Mouse (Mus musculus): ENCODE data around the gene Igf1r.
A peak's percentile ranks its signal among the peaks of the same experiment; 100 is the strongest.

The Igf1r gene

DNA sequence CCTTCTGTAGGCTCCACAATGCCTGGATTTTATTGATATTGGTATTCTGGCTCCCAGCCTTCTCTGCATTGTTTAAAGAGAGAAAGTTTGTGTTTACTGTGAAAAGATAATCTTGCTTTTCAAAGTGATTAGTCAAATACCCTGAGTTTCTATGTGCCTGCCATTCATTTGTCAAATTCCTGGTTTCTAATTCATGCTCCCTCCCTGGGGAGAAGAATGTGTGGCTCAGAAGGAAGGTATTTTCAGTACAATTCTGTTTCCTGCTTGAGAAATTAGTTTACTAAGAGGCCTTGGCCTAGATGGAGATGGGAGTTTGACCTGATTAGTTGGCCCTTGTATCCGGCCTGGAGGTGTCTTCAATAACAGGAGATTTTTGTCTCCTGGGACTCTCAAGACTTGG is 228.5 kb downstream of the Igf1r start:
- DNase-seq (ENCODE audit: low spot score): no peak

DNA sequence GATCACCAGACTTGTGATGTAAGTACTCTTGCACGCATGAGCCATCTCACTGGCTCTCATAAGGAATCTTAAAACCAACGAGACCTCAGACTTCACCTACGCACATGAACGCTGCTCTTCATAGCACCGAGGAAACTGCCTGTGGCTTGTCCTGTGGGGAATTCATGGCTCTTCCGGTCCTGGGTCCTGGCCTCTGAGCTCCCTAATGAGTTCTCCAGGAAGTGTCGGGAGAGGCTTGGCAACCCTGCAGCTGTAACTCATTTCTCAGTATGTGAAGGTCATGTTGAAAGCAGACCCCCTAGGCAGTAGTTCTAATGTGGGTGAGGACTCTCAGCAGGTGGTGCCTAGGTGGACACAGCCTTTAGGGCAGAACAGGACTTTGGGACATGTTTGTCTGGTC is 229.4 kb downstream of the Igf1r start:
- DNase-seq (ENCODE audit: low spot score): no peak

DNA sequence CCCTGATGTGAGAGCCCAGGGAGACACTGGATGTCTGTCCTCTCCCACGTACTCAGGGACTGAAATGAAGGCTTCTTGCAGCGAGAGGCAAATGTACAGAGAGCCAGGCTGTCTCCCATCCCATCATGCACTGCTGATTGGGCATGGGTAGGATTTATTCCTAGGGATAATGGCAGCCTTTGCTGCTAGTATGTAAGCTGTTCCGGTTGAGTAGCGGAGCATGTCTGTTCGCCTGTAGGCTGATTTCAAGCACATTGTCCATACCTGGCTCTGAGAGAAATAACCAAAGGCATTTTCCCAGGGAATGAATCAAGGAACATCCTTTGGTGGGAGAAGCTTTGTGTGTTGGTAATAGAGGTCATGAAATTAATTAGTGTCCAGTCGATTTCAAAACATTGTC is 230.1 kb downstream of the Igf1r start:
- no peak for DNase-seq (ENCODE audit: low spot score)

DNA sequence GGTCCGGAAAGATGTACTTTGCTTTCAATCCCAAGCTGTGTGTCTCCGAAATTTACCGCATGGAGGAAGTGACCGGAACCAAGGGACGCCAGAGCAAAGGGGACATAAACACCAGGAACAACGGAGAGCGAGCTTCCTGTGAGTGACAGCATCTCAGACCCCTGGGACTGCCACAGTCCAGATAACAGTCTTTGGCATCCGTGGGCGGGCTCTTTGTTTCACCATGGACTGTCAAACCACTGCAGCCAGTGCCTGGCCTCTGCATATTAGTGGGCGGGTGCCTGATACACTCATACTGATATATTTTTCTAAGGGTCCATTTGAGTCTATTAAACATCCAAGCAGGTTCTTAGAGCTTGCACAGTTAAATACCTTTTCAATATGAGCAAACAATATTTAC is 230.8 kb downstream of the Igf1r start:
- no peak for DNase-seq (ENCODE audit: low spot score)

DNA sequence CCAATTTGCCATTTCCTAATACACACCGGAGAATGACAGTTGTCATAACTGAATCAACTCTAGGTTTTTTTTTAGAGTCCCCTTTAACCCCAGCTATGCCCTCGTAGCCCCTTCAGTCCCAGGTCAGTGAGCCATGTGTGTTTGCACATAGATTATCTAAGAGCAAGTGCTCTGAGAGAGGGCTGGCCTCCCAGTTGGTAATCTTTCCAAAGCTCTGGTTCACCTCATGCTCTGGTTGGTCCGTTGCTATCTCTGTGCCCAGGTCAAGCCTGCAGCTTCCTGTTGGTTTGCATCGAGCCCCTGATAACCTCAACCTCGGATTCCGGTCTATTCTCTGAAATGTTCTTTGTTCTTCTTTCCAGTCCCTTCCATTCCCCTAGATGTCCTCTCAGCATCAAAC is 236.6 kb downstream of the Igf1r start:
- DNase-seq (ENCODE audit: low spot score): no peak

DNA sequence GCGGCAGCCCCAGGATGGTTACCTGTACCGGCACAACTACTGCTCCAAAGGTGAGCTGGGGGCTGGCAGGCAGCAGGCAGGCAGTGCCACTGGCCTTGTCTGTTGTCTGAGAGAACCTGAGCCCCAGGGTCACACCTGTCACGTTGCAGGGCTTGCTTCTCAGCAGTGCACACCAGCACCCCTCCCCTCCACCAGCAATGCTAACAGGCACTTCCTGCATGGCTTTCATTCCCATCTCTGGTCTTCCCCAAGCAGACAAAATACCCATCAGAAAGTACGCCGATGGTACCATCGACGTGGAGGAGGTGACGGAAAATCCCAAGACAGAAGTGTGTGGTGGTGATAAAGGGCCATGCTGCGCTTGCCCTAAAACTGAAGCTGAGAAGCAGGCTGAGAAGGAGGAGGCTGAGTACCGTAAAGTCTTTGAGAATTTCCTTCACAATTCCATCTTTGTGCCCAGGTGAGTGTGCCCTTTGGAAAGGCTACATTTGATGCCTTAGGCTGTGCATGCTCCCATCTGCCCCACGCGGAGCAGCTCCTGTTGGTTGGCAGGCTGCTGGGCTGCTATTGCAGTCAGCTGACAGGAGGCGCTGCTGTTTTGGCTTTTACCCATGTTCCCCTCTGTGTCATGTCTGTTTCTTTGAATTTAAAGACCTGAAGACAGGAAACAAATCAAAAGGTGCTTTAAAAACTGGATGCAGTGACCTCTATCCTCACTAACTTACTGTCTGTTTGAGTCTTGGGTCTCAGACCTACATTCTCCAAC is 237.2 kb downstream of the Igf1r start:
- no peak for DNase-seq (ENCODE audit: low spot score)

DNA sequence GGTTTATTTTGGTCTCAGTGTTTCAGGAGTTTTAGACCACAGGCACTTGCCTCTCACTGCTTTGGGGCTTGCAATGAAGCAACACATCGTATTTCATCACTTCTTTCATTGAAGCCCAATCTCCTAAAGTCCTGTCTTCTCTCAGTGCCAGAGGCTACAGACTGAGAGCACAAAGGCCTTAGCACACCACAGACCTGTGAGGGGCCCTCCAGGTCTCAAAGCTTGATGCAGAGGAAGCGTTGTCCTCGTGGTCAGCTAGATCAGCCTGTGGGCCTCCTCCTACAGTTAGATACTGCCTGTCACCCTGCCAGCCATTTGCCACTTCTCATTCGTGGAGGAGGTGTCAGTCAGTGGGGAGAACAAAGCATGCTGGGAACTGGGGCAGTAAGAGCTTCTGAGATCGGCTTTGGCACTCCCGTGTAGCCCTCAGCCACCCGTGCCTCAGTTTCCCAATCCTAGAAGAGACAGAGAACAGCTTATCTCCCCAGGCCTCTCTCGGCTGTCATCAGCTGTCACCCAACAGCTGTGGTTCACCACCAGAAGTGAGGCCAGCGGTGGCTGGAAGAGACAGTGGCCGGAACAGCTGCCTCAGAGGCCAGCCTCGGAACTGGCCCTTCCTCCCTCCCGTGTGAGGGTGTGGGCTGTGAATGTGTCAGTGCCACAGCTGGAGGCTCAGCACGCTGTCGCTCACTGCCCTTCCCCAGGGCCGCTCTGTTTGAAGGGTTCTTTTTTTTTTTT is 241.5 kb downstream of the Igf1r start:
- DNase-seq (ENCODE audit: low spot score): no peak

DNA sequence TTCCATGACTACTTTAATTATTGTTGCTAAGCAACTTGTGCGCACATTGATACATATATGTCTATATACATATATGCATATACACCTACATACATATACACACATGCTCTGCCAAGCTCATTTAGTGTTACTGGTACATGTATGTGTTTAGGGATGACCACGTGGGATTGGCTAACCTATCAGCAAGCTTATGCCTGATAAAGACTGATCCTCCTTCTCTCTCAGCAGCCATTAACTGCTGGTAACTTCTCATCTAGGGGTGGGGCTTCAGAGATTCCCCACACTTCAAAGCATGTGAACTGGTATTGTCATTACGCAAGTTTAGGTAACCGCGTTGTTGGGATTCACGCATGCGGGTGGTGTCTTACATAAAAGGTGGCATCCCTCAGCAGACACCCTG is 247.0 kb downstream of the Igf1r start:
- DNase-seq (ENCODE audit: low spot score): no peak

DNA sequence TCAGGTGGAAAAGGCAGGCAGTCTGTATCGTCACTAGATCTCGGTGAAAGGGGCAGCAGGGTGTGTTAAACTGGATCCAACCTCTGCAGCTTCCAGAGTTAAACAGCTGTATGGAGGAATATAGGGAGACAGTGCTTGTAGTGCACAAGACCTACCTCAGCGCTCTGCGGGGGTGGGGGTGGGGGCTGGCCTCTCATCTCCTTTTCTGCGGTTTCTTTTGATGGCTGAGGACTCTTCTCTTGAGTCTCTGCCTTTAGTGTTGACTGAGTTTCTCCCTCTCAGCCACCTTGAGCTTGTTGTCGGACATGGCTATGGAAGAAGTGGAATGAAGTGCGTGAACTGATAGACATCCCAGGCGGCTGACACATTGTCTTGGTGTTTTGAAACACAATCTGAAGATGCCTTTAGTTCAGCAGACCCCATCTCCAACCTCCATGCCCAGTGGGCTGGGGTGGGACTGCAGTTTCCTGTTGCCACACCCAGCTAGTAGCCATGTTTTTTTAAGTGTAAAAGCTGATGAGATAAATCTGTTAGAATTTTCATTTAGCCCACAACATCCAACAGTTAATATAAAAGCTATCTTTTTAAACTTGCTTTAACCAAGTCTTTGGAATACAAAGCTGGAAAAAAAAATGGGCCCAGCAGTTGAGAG is 253.3 kb downstream of the Igf1r start:
- no peak for DNase-seq (ENCODE audit: low spot score)

DNA sequence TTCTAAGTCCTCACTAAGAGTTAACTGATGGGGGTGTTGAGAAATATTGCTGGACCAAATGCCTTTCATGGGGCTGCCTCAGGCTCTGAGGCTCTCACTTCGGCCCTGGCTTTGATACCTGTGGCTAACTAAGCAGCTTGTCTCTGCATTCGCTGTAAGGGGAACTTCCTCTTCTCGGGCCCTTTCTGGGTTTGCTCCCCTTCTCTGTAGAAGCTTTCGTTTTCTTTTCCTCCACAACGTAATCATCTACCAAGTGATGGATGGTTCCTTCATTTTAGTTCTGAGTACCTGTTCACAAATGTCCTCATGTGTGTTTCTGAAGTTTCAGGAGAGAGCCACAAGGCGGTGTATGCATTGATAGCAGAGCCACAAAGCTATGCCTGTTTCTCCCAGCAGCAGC is 256.4 kb downstream of the Igf1r start:
- DNase-seq (ENCODE audit: low spot score): no peak

DNA sequence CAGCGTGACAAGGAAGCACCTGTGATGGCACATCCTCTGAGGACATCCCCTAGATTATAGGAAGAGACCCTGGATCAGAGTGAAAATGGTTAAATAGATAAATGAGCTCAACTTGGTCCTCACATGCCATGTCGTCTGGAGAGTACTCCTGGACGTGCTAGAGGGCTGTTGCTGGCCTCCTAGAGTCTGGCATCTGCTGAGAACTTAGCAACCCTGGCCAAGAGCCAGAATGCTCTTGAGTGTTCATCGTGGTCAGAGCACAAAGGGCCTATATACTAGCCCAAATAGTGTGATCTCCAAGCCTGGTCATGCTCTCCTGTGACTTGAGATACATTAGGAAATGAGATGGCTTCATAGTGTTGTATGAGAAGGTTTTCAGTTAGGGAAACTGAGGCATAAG is 257.8 kb downstream of the Igf1r start:
- DNase-seq (ENCODE audit: low spot score): peak; percentile 43

DNA sequence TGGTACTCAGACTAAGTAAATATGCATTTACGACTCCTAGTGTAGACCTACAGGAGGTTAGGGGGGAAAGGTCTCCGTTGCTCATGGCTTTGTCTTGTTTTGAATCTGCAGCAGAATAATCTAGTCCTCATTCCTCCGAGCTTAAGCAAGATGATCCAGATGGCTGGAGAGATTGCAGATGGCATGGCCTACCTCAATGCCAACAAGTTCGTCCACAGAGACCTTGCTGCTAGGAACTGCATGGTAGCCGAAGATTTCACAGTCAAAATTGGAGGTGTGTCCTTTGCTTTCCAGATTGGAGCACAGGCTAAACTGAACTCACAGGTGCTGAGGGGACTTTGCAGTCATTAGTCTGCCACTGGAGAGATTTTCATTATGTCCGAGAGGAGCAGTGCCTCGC is 259.3 kb downstream of the Igf1r start:
- no peak for DNase-seq (ENCODE audit: low spot score)

DNA sequence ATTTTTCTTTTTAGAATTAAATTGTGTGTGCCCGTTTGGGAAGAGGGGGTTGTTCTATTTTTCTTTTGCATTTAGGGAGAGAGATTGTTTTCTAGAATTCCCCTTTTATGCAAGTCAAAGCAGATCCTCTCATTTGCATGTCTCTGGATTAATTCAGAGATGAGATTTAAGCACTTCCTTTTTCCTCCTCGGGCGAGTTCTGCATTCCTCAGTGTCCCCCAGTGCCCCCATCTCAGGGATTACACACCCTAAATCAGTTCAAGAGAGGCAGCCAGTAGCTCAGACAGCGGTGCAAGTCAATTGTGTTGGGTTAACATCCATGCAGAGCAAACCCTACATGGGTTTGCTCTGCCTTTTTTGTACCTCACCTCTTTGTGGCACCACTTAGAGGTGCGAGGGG is 261.2 kb downstream of the Igf1r start:
- DNase-seq (ENCODE audit: low spot score): no peak

DNA sequence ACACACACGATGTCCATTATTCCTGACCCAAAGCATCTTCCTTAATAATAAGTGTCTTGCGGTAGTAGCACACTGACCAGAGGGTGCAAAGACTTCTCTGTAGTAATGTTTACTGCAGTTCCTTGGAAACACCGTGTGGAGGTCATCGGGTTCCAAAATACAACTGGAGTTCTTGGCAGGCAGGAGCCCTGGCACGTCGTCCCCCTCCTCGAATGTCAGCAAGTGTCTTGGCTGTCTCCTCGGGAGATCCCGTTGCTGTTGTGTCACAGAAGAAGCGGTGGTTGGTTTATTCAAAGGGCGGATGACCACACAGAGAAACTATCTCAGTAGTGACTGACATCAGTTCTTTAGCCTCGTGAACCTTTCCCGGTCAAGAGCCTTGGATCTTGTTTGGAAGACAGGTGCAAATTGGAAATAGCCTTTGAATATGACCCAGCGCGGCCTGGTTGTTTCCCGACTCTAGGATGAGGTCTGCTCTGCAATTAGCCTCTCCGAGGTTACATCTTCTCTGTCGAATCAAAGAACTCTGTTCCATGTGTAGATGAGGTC is 263.0 kb downstream of the Igf1r start:
- DNase-seq (ENCODE audit: low spot score): peak; percentile 29

DNA sequence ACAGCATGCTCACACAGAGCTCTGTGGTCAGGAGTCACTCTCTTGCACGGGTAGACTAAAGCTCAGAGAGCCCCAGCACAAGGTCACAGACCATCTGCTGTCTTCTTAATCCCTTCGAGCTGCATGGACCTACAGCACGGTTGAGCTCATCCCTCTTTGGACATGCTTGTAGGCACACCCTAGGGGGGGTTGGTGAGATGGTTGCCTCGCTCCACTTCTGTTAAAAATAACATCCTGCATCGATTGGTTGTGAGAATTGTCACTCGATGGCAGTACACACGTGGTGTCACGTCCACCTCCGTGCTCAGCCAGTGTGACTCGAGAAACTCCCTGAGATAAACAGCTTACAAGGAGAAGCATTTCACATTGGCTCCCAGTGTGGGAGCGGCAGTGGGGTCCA is 266.3 kb downstream of the Igf1r start:
- DNase-seq (ENCODE audit: low spot score): no peak

DNA sequence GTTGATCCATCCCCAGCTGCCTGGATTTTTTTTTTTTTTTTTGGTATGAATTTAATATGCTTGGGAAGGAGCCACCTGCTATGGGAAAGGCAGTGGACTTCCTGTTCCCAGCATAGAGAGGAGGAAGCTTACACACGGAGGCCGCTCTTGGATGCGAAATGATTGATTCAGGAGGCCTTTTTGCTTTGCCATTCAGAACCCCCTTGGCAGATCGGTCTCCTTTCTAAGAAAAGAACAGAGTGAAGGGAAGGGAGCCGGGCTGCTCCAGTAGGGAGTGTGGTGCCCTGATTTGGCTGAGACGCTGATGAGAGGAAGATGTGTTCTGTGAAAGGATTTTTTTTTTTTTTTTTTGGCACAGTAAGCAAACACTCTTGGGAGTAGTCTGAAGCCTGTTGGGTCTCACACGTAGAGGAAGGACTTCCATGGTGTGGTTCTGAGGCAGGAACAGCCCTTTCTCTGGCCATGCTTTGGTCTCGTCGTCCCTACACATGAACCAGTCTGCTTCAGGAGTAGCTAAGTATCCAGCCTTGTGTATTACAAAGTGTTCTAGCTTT is 269.1 kb downstream of the Igf1r start:
- DNase-seq (ENCODE audit: low spot score): no peak

DNA sequence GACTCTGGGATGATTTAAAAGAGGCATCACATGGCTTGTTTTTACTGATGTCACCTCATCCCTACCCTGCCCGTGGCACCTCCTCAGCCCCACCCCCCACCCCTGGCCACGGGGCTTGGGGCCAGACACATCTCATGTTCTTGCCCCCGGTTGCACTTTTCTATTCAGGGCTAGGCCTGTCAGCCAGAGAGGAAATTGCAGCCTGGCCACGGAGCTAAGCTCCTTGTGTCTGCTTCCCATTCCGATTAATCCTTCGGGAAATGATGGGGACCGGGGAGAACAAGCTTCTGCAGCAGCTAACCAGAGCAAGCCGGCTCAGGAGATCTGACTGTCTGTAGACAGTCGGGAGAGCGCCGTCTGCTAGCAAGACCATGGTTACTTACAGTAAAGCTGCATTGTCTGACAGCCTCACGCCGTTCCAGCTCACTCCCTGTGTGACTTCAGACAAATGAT is 270.8 kb downstream of the Igf1r start:
- peak; percentile 4 for DNase-seq (ENCODE audit: low spot score)

DNA sequence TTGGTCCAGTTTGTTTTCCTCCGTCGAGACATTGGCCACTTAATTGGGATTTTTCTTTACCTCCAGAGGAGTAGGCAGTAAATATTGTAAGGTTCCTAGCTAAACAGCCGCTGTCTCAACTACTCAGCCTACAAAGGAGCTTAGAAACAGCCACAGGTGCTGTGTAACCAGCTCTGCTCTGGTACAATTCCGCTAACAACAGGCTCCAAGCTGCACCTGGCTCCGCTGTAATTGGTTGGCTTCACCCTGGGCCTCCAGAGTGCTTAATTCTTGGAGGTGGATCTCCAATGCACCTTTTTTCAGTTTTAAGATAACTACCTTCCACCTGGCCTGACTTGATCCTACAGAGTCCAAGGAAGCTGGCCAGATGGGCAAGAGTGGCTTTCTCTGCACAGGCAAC is 271.4 kb downstream of the Igf1r start:
- no peak for DNase-seq (ENCODE audit: low spot score)

DNA sequence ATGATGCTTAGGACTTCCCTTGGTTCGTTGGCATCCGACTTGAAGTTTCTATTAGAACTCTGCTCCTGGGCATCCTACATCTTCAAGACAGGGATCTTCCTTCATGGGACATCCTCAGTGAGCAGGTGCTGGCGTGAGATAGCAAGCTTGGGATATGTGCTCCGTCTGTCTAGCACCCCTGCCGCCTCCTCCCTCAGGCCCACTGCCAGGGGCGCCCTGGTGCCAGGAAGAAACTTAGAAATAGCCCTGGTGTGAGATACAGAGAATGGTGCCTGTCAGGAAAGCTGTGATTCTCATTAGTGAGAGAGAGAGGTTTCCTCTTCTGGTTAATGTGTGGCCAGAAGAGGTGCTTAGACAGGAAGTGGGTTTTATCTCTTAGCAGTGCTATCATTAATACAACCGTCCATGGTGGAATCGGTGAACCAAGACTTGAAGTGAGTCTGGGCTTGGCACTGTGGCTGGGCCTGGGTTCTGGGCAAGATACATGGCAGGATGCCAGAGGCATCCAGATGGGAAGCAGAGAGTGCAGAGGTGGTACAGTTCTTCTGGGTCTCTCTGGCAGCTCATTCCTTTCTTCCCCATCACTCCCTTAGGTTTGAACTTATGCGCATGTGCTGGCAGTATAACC is 272.9 kb downstream of the Igf1r start:
- DNase-seq (ENCODE audit: low spot score): no peak

DNA sequence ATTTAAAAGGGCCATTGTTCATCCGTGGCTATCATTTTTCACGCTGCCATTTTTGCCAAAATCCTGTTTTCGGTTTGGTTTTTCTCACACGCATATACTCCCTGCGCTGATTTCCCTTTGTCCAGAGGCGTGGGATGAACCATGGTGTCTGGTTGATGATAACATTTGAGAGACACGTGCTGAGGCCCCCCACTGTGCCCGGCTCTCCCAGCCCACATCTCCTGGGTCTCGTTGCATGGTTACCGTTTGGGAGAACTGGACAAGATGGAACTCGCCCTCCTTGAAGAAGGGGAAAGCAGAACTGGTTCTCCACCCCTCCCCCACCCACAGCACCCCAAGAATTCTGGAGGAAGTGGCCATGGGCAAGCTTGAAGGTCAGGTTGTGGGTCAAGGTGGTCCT is 274.4 kb downstream of the Igf1r start:
- no peak for DNase-seq (ENCODE audit: low spot score)

DNA sequence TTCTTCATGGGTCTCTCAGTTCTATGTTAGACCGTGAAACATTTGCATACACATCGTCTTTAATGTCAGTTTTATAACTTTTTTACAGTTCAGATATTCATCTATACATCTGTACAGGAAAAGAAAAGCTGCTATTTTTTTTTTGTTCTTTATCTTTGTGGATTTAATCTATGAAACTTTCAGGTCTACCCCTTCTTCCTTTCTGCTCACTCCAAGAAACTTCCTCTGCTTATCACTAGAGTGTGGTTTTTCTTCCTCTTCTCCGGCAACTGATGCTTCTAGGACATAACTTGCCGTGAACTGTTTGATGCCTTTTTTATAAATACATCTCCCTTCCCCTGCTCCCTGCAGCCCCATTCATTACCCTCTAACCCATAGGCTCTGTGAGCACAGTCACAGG is 275.0 kb downstream of the Igf1r start:
- DNase-seq (ENCODE audit: low spot score): no peak

DNA sequence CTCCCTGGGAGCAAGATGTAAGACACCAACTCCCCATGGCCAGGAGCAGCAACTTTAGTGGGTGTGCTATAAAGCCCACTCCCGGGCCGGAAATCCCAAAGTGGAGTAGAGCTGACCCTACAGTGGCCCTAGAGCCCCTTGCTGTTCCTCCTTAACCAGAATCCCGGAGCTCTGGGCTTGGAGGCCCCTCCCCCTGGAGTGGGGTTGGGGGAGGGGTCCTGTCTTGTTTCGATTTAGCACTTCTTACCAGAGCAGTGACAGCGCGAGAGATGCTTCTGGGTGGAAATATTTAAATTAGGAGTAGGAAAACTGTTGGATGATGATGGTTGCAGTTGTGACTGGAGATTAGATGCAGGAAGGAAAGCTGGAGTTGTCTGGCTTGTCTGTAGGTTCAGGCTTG is 275.9 kb downstream of the Igf1r start:
- DNase-seq (ENCODE audit: low spot score): no peak
